Mouse (Mus musculus): ENCODE data around the gene Gm28553. TPM values are rescaled to one million over a fixed set of nuclear protein-coding genes. Genes with fewer than 3 reads are reported as not detected.
"Not testable (repeated sequence)": the region's sequence is repeated elsewhere in the genome, so short reads cannot be mapped to it uniquely, and the experiment has no call there.

Gm28553 gene
- not detected in 2 replicates for polyA plus RNA-seq (2016; fragmentation: Nextera tagmentation; extraction: Ambion mirVana)

DNA sequence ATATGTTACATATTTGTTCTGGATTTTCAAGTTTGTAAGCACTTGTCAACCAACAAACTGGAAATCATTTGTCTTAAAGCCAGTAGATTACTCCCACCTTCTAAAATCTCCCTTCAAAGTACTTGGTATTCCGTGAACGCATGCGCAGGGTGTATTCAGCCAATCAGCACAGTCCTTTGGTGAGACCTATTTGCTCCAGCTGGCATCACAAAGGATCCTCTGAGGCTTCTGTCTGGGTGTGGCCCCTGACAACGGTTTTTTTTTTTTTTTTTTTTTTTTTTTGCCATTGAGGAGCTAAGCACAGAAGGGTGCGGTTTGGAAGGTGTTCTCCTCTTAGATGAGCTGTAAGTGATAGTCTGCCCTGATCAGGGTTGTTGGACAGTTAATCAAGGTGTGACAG is at the start of gene Gm28553:
Gm28553 (plus strand) TSS at position 301 of the 400 bp plus-strand sequence.
- not testable (repeated sequence) for H3K36me3 ChIP-seq; H3K9me3 ChIP-seq; H3K27me3 ChIP-seq (ENCODE audit: insufficient read depth, poor library complexity, severe bottlenecking); H3K27ac ChIP-seq; H3K4me3 ChIP-seq; H3K4me1 ChIP-seq (replicated peaks); DNase-seq (ENCODE audit: low spot score)
- WGBS, result no CpG with 5 or more reads among the region's 5 CpGs

All from hindbrain, embryonic 10.5 days (tissue).